Mouse (Mus musculus) liver, adult 2 months (tissue): ENCODE data around the gene Il1r2. TPM values are rescaled to one million over a fixed set of nuclear protein-coding genes. Genes with fewer than 3 reads are reported as not detected.

ENCODE experiments used
- DNase-seq: peaks from one replicate; pipeline ENCODE4 v3.0.0-alpha.2; 2011; ENCODE audit warnings: low read depth, low spot score; ENCODE audit errors: extremely low read depth
- H3K27ac ChIP-seq: fragments of 200-500 bp; replicated peaks from 2 replicates; pipeline ENCODE4 v1.5.1; 2012; ENCODE audit warnings: low read depth, mild to moderate bottlenecking, control low read depth, inconsistent platforms, low read length; ENCODE audit not compliant: insufficient read depth
- H3K27me3 ChIP-seq: fragments of 200-500 bp; 2 replicates; pipeline ENCODE4 v1.6.1; 2012; ENCODE audit warnings: mild to moderate bottlenecking, moderate library complexity, low read length, inconsistent platforms; ENCODE audit not compliant: control insufficient read depth, insufficient read depth
- H3K36me3 ChIP-seq: fragments of 200-500 bp; 2 replicates; pipeline ENCODE4 v1.6.1; 2012; ENCODE audit warnings: low read length, inconsistent platforms; ENCODE audit not compliant: control insufficient read depth, insufficient read depth
- H3K4me1 ChIP-seq: fragments of 200-500 bp; 2 replicates; pipeline ENCODE4 v1.6.1; 2011; ENCODE audit warnings: low read length; ENCODE audit not compliant: control insufficient read depth, insufficient read depth
- H3K4me3 ChIP-seq: fragments of 200-500 bp; 2 replicates; pipeline ENCODE4 v1.5.1; 2011; ENCODE audit warnings: low read depth, mild to moderate bottlenecking, control low read depth, low read length, moderate library complexity; ENCODE audit not compliant: insufficient read depth
- H3K79me2 ChIP-seq: fragments of 200-500 bp; 2 replicates; pipeline ENCODE4 v1.6.1; 2012; ENCODE audit warnings: inconsistent platforms, mild to moderate bottlenecking, low read length, moderate library complexity; ENCODE audit not compliant: control insufficient read depth, insufficient read depth
- H3K9ac ChIP-seq: fragments of 200-500 bp; 2 replicates; pipeline ENCODE4 v1.6.1; 2012; ENCODE audit warnings: low read depth, mild to moderate bottlenecking, control low read depth, inconsistent platforms, low read length
- CTCF ChIP-seq: fragments of 200-500 bp; IDR thresholded peaks from 2 replicates; pipeline ENCODE4 v1.5.1; 2011; ENCODE audit warnings: low read depth, low read length, control low read depth
- POLR2A ChIP-seq: fragments of 200-500 bp; IDR thresholded peaks from 2 replicates; pipeline ENCODE4 v1.6.1; 2011; ENCODE audit warnings: low read length, control low read depth; ENCODE audit not compliant: insufficient read depth; ENCODE audit errors: extremely low read depth
- WGBS: fragments of 180-500 bp; shearing (Covaris S2); methylation state at CpG from one replicate; pipeline ENCODE4 v1.1.7; 2018; 5-methylcytosine and 5-hydroxymethylcytosine counted together
- polyA plus RNA-seq: library from polyadenylated mRNA; depleted of rRNA; stranded (reverse); fragments of >200 nt; gene quantifications from 2 replicates; pipeline ENCODE4 v1.2.3, GENCODE M21; 2012; rRNA removed
- total RNA-seq: library from RNA; depleted of rRNA; stranded (reverse); fragments of >200 nt; gene quantifications from 2 replicates; pipeline ENCODE4 v1.2.3, GENCODE M21; 2014; rRNA removed

Gene Il1r2
- total and polyA plus RNA-seq, 2 experiments: 0.11 TPM; not detected in 1

- Histone ChIP-seq H3K4me1 (peaks cover 25% of the 10 kb centered on the region), H3K9ac (no peak overlapping the region), H3K27me3 (no peaks in the 10 kb centered on the region), H3K27ac (peak overlapping the region; percentile 98; the same call in 1 of the 2 replicates), H3K36me3 (no peaks in the 10 kb centered on the region), H3K79me2 (no peaks in the 10 kb centered on the region), H3K4me3 (no peak overlapping the region)
- 63% methylated on average over 3 of the region's 3 CpGs for WGBS
- no peak for DNase-seq
- TF ChIP-seq CTCF: no peak
- TF ChIP-seq POLR2A: no peak
Observed at GRCm38 (mm10) chr1:40174146-40174545, 100.3 kb downstream of the Il1r2 start.

Other genes starting within 250 kb of the Il1r2 start
- gene Map4k4, start 173.2 kb upstream of the Il1r2 start, total RNA-seq: 10.7 and 12.4 TPM in 2 replicates
- gene Map4k4, start 173.2 kb upstream of the Il1r2 start, polyA plus RNA-seq: 6.3 and 7.2 TPM in 2 replicates
- gene Il1r1, start 151.0 kb downstream of the Il1r2 start, total RNA-seq: 9.4 and 16.0 TPM in 2 replicates
- gene Il1r1, start 151.0 kb downstream of the Il1r2 start, polyA plus RNA-seq: 2.0 and 5.5 TPM in 2 replicates